Mouse (Mus musculus): ENCODE measurements around the gene Myadml2.
"Not testable (repeated sequence)": the region's sequence is repeated elsewhere in the genome, so short reads cannot be mapped to it uniquely, and the experiment has no call there.

The Myadml2 gene

DNA sequence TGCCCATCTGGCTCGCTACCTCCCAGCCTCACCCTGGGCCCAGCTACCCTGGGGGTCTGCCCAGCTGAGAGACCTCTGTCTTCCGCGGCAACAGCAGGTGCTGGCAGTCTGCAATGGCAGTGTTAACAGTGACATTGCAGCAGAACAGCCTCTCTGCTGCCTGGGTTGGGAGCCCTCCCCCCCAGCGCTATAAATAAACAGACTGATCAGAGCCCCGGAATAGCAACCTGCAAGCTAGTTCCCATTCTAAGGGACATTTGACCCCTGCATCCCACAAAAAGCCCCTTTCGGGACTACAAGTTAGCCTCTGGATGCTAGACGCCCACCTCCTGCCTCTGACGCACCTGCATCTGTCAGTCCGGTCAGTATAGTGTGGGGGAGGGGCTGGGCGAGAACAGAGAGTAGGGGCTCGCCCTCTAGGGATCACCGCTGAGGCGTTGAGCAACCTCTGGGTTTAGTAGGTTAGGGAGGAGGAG lies at the start of gene Myadml2:
Gene Myadml2 (minus strand): TSS at position 158 of the 476 bp plus-strand sequence.
- in situ Hi-C loops (cut with MboI, MseI): no loop called here

DNA sequence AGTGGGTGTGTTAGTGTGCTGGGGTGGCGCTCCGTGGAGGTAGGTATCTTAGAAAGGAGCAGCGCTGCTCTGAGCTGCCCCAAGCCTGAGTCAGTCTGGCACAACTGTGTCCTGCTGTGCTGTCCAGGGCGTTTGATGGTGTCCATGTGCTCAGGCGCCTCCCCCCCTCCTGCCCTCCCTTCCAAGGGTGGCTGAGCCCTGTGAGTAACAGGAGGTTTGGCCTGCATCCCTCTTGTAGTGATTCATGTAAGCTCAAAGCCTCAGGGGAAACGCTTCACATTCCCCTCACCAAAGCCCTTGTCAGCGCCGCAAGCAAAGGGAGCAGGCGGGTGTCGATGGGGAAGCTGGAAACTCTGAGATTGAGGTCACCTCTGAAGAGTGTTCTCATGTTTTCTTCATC lies 49.8 kb upstream of the Myadml2 start:
- in situ Hi-C loops (cut with MboI, MseI): no loop called here

DNA sequence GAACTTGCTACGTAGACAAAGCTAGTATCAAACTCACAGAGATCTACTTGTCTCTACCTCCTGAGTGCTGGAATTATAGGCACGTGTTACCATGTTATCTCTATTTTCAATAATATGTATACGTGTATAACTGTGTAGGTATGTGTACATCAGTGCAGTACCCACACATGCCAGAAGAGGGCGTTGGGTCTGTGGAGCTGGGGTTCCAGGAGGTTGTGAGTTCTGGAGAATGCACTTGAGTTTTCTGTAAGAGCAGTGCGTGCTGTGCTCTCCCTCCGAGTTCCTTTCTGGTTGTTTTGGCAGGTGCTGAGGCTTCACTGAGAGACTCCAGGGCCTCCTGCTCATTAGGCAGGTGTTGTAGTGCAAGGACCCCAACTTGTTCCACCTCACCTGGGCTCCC lies 48.6 kb upstream of the Myadml2 start:
- in situ Hi-C loops (cut with MboI, MseI): no loop called here

DNA sequence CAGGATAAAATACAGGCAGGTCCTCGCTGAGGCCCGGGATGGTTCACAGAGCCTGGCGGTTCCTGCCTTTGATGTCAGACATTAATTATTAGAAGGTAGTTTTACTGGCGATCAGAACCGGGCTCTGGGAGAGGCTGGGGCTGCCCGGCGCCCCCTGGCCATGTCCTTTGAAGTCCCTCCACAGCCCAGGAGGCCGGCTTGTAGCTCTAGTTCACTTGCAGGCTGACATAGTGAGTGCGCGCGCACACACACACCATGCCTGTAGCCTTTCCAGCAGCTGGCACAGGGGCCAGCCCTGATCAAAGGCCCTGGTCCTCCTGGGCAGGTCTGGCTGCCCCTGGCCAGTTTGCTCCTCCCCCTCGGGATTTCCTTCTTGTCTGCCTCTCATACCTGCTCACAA lies 47.7 kb upstream of the Myadml2 start:
- in situ Hi-C loops (cut with MboI, MseI): no loop called here

DNA sequence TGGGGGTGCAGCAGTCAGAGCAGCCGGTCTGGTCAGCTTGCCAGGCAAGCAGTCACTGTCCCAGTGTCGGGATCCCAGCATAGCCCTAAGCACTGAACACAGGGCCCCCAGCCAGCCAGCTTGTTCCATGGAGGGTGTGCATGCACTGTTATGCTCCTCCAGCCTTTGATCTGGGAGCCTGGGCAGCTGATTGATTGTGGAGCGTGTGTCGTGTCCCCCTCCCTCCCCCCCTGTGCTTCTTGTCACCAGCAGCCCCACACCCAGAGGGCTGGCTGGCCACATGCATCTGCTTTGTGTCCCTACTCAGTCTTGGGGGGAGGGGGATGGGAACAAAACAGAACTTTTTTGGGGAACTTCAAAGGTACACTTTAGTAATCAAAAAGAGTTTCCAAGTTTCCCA lies 47.2 kb upstream of the Myadml2 start:
- in situ Hi-C loops (cut with MboI, MseI): no loop called here

DNA sequence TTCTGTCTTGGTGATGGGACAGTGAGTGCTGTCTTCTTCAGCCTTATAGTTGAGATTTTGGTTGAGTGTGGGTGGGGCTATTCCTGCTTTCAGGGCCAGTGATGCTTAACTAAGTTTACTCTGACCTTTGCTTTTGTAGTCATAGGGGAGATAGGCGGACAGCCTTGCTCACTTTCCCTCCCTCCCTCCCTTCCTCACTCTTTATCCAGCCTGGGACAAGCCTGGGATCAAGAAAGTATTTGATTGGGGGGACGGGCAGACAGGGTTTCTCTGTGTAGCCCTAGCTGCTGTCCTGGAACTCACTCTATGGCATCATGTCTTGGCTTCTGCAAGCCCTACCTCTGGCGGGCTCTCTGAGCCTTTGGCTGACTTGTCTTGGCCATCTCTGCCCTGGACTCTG lies 45.5 kb upstream of the Myadml2 start:
- in situ Hi-C loops (cut with MboI, MseI): no loop called here

DNA sequence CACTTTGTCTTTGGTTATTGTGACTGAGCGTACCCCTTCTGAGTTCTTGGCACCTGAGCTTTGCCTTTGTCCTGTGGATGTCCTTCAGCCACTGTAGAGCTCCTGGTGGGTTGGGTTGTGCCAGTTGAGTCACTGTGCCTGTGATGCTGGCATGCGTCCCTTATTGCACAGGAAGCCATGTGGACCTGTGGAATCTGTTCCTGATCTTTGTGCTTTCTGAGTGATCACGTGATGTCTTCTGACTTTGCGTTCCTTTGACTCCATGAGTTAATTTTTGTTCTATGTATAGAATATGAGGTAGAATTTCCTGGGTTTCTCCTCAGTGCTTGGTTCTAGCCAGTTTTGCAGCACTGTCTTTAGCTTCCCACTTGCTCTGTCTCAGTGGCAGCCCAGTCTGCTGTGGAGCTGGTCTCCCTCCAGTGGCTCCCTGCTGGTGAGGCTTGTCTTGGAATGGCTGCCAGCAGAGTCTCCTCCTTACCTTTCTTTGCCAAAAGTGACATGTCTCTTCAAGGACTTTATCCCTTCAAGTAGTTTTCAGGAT lies 44.6 kb upstream of the Myadml2 start:
- in situ Hi-C loops (cut with MboI, MseI): no loop called here

DNA sequence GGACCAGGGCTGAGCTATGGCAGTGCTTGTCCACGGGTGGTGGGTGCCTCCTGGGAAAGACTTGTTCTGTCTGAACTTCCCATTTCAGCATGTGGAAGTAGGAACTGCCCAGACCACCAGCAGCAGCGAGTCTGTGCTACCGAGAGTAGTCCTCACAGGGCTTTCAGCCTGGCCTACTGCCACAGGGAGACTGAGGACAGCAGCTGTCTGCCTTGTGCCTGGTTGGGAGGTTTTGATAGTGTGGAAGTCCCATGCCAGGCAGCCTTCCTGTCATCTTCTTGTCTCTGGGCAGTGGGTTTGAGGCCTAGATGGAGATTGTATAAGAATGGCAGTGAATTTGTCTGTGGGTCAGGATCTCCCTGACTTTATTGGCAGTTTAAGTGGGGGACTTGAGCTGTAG lies 41.4 kb upstream of the Myadml2 start:
- in situ Hi-C loops (cut with MboI, MseI): no loop called here

DNA sequence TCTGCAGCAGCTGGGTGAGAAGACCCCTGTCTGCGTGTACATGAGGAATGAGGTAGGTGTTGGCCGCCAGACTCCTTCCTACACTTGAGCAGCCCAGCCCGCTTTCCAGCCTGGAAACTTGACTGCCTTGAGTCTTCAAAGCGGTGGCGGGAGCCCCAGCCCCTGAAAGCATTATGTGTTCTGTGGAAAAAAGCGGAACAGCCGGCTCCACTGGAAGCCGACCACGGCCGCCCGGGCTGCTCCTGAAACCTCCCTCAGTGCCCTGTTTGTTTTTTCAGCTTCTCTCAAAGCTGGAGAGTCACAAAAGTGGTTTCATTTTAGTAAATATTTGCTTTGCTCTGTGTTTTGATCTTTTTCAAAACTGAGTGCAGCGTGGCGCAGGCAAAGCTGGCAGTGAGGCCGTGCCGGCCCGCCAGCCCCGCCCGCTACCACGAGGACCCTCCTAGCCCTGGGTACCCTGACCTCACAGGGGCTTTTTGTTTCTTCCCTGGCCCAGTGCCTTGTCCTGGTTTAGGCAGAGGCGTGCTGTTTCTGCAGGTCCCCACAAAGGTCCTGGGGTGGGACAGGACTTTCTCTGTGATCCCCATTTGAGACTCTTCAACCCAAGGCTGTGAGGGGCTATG lies 38.8 kb upstream of the Myadml2 start:
- in situ Hi-C loops (cut with MboI, MseI): no loop called here

DNA sequence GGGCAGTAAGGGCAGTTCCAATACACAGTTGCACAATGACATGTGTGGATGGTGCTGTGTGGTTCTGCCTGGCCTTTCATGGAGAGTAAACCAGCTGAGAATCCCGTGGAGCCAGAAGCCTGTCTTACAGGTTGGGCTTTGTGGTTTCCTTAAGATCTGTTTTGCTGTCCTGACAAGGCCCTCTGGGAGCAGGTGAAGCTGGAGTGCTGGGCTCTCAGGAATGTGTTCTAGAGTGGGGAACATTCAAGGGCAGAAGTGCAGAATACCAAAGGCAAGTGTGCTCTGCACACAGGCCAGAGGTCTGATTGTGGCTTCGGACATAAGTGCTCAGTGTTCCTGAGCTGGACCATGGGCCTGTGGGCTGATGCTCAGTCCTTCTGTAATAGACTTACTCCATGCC lies 36.7 kb upstream of the Myadml2 start:
- in situ Hi-C loops (cut with MboI, MseI): no loop called here

DNA sequence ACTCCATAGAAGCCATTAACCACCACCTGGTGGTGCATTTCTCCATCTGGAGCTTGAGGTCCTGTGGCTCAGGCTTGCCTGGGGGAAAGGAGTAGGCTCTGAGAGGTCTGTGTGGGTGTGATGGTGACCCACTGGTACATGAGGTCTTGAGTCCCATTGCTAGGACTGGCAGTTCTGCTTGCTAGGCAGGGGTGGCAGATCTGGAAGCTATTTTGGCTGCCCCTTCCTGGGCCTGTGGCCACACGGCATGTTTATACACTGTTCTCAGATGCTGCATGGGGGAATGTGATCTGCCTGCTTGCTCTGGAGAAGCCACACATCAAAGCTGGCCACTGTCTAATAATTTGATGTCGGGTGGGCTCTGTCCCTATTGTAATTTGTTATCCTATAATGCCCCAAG lies 36.1 kb upstream of the Myadml2 start:
- in situ Hi-C loops (cut with MboI, MseI): no loop called here

DNA sequence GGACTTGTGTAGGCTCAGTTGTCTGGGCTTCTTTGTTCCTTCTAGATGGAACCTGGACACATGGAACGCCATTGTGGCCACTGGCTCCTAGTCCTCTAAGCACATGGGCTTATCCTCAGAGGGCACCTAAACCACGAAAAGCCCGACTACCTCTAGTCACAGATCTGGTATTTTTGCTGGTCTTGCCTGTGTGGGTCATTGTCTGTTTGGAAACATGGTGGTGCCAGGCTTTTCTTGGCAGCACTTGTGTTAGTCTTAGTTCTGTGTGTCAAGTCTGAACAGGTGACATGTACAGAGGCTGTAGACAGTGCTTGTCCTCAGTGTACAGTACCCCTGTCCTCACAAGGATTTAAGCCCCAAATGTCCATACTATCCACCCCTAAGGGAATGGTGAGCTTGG lies 35.6 kb upstream of the Myadml2 start:
- in situ Hi-C loops (cut with MboI, MseI): no loop called here

DNA sequence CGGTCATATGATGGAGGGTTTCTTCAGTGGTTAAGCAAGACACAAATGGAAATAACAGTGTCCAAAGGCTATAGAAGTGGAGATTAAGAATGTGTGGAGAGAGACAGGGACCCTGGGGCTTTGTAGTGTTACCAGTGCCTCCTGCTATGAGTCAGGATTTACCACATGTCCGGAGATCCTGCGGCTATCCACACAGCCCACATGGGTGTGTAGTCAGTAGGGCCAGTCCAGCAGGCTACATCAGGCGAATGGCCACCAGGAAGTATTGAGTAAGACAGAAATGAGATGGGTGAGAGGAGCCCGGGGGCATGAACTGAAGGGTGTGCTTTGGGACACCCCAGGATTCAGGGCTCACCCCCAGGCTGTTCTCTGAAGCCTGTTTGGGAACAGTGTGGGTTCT lies 34.7 kb upstream of the Myadml2 start:
- in situ Hi-C loops (cut with MboI, MseI): no loop called here

DNA sequence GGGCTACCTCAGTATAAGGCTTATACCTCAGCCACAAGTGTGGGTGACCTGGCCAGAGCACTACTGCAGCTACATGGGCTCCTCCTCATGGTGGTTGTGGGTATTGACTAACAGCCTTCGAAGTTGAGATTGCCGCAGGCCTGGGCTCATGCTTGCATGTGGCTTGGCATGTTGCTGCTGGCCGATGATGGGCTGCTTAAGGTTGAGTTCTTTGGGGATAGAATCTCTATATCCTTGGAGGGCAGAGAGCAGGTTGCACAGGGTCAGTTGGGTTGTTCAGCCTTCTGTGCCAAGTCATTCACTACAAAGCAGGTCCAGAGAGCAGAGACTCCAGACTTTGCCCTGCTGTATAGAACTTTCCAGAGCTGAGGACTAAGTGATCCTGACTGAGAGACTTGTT lies 32.0 kb upstream of the Myadml2 start:
- in situ Hi-C loops (cut with MboI, MseI): no loop called here

DNA sequence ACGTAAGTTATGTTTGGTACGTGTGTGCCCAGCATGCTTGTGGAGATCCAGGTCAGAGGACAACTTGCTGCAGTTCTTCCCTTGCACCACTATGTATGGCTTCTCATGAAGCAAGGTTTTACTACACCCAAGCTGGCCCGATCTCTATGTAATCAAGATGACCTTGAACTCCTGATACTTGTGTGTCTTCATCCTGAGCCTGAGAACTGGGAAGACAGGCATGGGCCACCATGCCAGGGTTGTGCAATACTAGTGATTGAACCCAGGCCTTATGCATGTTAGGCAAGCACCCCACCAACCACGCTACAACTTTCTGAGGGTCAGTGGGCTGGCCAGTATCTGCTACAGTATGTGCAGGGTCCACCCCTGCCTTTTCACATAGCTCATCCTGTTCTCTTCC lies 29.0 kb upstream of the Myadml2 start:
- in situ Hi-C loops (cut with MboI, MseI): no loop called here

DNA sequence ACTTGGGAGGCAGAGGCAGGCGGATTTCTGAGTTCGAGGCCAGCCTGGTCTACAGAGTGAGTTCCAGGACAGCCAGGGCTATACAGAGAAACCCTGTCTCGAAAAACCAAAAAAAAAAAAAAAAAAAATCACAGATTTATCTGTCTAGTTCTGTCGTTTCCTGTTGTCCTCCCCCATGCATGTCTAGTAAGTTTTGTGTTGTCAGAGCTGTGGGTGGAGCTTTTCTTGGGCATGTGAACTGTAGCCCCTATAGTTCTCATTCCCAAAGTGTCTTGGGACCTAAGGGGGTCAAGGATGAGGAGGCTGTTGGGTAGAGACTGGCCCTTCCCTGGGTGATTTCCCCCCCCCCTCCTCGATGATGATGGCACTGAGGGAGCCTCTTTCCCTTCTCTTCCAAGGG lies 27.9 kb upstream of the Myadml2 start:
- in situ Hi-C loops (cut with MboI, MseI): not testable (repeated sequence)

DNA sequence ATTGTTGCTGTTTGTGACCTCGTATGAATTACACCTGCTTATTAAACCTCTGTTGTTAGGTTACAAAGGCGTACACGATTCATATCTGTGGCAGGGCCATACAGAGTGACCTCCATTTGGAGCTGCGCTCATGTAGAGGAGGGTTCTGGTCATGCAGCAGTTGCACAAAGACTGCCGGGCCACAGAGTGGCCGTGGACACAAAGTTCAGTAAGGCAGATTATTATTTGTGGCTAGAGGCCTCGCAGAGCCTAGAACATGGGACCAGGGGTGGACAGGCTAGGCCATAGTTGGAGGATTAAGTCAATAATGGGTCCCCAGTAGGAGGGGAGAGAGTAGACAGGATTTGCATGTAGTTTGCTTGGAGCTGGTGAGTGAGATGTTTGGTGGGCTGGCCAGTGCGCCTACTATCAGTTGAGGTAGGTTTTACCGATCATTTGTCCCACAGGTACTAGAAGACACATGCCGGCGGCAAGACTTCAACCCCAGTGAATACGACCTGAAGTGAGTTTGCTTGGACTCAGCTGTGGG lies 25.7 kb upstream of the Myadml2 start:
- in situ Hi-C loops (cut with MboI, MseI): no loop called here

DNA sequence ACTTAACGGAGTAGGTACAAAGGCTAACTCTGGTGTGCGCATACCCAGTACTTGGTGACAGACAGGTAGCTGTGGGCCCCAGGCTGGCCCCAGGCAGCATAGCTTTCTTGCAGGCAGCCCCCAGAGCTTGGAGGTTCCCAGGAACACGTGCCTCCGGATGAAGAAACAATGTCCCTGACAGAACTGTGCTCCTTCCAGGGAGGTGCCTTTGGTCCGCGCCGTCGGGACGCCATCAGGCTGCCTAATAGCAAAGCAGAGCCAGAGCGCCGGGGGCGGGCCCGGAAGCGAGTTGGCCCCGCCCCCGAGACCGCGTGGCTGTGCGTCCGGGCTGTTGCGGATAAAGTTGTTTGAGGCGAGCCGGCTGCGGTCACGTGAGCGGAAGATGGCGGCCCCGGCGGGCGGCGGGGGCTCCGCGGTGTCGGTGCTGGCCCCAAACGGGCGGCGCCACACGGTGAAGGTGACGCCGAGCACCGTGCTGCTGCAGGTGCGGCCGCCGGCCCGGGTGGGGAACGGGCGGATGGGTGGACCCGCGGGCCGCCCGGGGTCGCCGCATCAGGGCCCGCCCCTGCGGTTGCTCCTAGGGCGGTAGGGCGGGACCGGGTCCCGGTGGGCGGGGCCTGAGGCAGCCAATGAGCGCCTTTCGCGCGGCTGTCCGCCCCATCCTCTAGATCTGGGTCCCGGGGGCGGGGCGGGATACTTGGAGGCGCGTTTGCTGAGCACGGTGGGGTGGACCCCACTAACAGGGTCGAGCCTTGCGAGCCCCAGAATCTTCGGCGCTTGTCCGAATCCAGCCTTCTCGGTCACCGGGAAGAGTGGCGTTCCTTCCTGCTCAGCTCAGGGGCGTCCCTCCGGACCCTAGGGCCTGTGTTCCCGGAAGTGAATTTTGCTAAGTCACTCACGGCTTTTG lies 25.0 kb upstream of the Myadml2 start, which contains the start of gene Aspscr1:
Gene Aspscr1 (plus strand): TSS at position 287 of the 907 bp plus-strand sequence.
- in situ Hi-C loops (cut with MboI, MseI): no loop called here

DNA sequence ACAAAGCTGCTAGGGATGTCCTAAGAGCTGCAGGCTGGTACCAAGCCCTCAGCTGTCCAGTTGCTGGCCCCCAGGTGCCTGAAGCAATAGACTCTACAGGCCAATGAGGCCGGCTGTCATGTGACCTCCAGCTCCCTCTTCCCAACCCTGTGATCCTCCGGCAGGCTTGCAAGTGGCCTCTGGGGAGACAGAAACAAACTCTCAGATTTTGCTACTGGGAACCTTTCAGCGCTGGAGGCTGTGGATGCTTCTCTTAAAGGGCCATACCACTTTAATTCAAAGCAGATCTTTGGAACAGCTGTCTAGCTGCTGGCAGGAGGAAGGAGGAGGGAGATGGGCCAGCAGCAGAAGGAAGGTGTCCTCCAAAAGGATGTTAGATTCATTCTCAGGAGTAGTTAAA lies 18.7 kb upstream of the Myadml2 start:
- in situ Hi-C loops (cut with MboI, MseI): no loop called here

DNA sequence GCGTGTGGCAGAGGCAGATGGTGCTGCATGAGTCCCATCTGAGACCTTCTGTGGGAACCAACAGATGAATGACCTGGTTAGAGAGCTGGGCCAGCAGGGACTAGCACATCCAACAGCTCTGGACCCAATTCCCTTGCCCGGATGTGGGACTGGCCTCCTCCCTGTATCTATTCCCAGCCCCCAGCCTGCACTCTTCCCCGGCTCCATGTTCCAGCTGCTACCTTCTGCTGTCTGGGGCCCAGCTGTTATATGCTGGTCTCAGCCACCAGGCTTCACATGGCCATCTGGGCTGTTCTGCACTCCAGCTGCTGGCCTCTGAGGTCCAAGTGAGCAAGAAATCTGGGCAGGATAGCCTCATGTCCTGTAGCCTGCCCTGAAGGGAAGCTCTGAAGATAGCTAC lies 17.4 kb upstream of the Myadml2 start:
- in situ Hi-C loops (cut with MboI, MseI): no loop called here

DNA sequence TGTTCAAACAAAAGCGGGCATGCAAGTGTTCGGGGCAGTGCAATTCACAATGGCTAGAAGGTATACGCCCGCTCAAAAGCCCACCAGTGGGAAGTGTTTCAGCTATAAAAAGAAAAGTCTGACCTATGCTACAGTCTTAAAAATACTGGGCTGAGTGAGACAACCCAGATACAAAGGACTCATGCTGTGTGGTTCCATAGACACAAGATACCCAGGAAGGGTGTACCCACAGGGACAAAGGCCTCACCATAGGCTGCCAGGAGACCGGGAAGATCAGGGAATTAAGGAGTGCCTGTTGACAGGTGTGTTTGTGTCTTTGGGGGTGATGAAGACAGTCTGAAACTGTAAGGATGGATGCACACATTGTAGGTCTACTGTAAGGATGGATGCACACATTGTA lies 15.8 kb upstream of the Myadml2 start:
- in situ Hi-C loops (cut with MboI, MseI): no loop called here

DNA sequence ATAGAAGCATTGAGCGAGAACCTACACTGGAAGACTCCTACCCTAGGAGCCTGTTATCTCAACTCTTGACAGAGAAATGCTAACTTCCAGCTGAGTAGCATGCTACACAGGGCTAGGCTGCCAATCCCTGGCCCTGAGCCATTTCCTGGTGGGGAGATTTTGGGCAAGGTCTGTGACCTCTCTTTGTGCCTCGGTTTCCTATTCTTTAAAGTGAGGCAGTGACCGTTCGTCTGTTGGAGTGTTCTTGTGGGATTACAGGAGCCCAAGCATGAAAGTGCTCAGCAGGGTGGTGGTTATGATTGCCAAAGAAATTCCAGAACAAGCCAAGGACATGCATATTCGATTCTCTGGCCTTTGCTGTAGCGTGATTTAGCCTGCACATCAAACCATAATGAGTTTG lies 14.8 kb upstream of the Myadml2 start:
- in situ Hi-C loops (cut with MboI, MseI): no loop called here

DNA sequence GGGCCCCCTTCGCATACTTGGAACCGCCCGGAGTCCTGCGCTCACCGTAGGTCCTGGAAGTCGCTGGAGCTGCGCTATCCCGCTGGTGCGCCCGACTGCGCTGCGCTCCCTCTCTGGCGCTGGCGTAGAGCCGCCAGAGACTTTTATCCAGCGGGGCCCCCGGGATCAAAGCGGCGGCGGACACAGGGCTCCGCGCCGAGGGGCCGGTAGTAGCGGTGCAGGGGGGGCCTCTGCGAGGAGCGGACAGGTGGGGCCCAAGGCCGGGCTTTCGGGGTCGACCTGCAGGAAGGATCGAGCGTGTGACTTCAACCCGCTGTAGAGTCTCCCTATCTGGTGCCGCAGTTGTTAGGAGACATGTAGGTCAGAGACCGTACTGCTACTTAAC lies 13.1 kb upstream of the Myadml2 start, which contains the start of gene Notum:
Gene Notum (minus strand): TSS at position 100 of the 385 bp plus-strand sequence.
- in situ Hi-C loops (cut with MboI, MseI): no loop called here
